Mouse (Mus musculus): ENCODE measurements around the gene Bfar. TPM values are rescaled to one million over a fixed set of nuclear protein-coding genes. Genes with fewer than 3 reads are reported as not detected.

Gene Bfar
- polyA plus RNA-seq, 2 experiments = 49.8 to 52.0 TPM

DNA sequence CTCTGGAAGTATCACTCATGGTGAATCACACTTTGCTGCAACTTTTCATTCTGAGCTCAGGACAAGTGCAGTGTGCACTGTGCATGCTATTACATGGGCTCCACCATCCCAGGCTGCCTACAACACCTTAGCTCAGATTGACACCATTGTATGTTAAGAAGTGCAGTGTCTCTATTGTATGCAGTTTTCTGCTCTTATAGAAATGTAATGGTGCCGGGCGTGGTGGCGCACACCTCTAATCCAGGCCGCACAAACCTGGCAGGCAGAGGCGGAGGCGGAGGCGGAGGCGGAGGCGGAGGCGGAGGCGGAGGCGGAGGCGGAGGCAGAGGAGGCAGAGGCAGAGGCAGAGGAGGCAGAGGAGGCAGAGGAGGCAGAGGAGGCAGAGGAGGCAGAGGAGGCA lies 79.0 kb downstream of the Bfar start:
- Histone ChIP-seq H3K27me3 (ENCODE audit: control insufficient read depth, insufficient read depth, low read length) (no peaks in the 10 kb centered on the region), H3K36me3 (ENCODE audit: control insufficient read depth, insufficient read depth, low read length) (no peaks in the 10 kb centered on the region), H3K9me3 (ENCODE audit: control insufficient read depth, low read length) (no peaks in the 10 kb centered on the region), H3K9ac (ENCODE audit: low read depth, low read length, severe bottlenecking) (no peak overlapping the region), H3K27ac (replicated peaks; ENCODE audit: low read depth, low read length) (no peak overlapping the region), H3K4me2 (replicated peaks; ENCODE audit: low read depth, low read length, severe bottlenecking) (no peak overlapping the region), H3K4me1 (ENCODE audit: control insufficient read depth, insufficient read depth, low read length) (no peaks in the 10 kb centered on the region), H3K4me3 (replicated peaks; ENCODE audit: low read length) (no peak overlapping the region)
- TF ChIP-seq POLR2A (IDR thresholded peaks at IDR 0.05; ENCODE audit: borderline replicate concordance, extremely low read depth, insufficient read depth, insufficient read length) = no peak
- DNase-seq (ENCODE audit: low spot score) = no peak
- 91% methylated on average over 13 of the region's 13 CpGs for WGBS
- no peak for ATAC-seq (ENCODE audit: low FRiP score, low read depth)

Other genes with a start within 250 kb of the Bfar start
- 23.2 and 23.5 TPM in 2 replicates for gene Parn, start 3.7 kb upstream of the Bfar start, polyA plus RNA-seq (2012; rRNA removed)
- gene Parn, start 3.7 kb upstream of the Bfar start, polyA plus RNA-seq (2014; fragmentation: Nextera tagmentation; extraction: Ambion mirVana) = 39.7 and 41.1 TPM in 2 replicates
- 2.8 and 4.3 TPM in 2 replicates for gene 3110001I22Rik, start 71 bp downstream of the Bfar start, polyA plus RNA-seq (2012; rRNA removed)
- 5.2 and 5.9 TPM in 2 replicates for gene 3110001I22Rik, start 71 bp downstream of the Bfar start, polyA plus RNA-seq (2014; fragmentation: Nextera tagmentation; extraction: Ambion mirVana)
- 0.12 and 0.19 TPM in 2 replicates for gene Pla2g10, start 59.1 kb downstream of the Bfar start, polyA plus RNA-seq (2012; rRNA removed)
- 0.26 TPM in 1 of 2 replicates, not detected in the other for gene Pla2g10, start 59.1 kb downstream of the Bfar start, polyA plus RNA-seq (2014; fragmentation: Nextera tagmentation; extraction: Ambion mirVana)
- 23.5 and 24.2 TPM in 2 replicates for gene Rrn3, start 108.8 kb downstream of the Bfar start, polyA plus RNA-seq (2012; rRNA removed)
- 43.1 and 43.8 TPM in 2 replicates for gene Rrn3, start 108.8 kb downstream of the Bfar start, polyA plus RNA-seq (2014; fragmentation: Nextera tagmentation; extraction: Ambion mirVana)
- 100 and 115 TPM in 2 replicates for gene Ntan1, start 147.0 kb downstream of the Bfar start, polyA plus RNA-seq (2012; rRNA removed)
- gene Ntan1, start 147.0 kb downstream of the Bfar start, polyA plus RNA-seq (2014; fragmentation: Nextera tagmentation; extraction: Ambion mirVana) = 199 and 214 TPM in 2 replicates
- 106 and 109 TPM in 2 replicates for gene Pdxdc1, start 231.3 kb downstream of the Bfar start, polyA plus RNA-seq (2012; rRNA removed)
- 105 and 106 TPM in 2 replicates for gene Pdxdc1, start 231.3 kb downstream of the Bfar start, polyA plus RNA-seq (2014; fragmentation: Nextera tagmentation; extraction: Ambion mirVana)
- 3.4 and 5.1 TPM in 2 replicates for gene Mpv17l, start 231.3 kb downstream of the Bfar start, polyA plus RNA-seq (2012; rRNA removed)
- 4.0 and 4.3 TPM in 2 replicates for gene Mpv17l, start 231.3 kb downstream of the Bfar start, polyA plus RNA-seq (2014; fragmentation: Nextera tagmentation; extraction: Ambion mirVana)

Data from limb, embryonic 14.5 days (tissue).